Mouse (Mus musculus) lung, adult 2 months (tissue): ENCODE results near the gene Scp2.

Experiments
- CTCF ChIP-seq: fragments of 200-500 bp; IDR thresholded peaks from 2 replicates; pipeline ENCODE4 v1.5.1; 2011; ENCODE audit warnings: mild to moderate bottlenecking, low read length, control low read depth; ENCODE audit not compliant: insufficient read depth
- POLR2A ChIP-seq: fragments of 200-500 bp; IDR thresholded peaks from 2 replicates; pipeline ENCODE4 v1.6.1; 2011; ENCODE audit warnings: low read depth, mild to moderate bottlenecking, control low read depth, low read length, borderline replicate concordance; ENCODE audit errors: extremely low read depth

DNA sequence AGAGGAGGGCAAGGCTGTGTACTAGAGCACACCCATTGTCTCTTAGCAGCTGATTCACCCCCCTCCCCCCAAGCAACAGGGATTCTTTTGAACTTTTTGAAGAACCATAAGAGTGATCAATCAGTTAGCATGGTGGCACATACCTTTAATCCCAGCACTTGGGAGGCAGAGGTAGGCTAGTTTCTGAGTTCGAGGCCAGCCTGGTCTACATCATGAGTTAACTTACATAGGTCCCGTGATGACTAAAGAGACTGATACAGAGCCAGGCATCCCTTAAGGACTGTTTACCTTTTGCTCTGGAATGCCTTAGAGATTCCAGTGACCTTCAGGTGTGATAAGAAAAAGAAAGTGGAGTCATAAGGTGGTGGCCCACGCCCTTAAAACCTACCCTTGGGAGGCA, 18.5 kb upstream of the Scp2 start:
- TF ChIP-seq POLR2A, result no peak
- TF ChIP-seq CTCF, result no peak
